Mouse (Mus musculus) midbrain, postnatal 0 days (tissue): Measurements from ENCODE around the gene Map7. TPM values are rescaled to one million over a fixed set of nuclear protein-coding genes. Genes with fewer than 3 reads are reported as not detected.
A peak's percentile ranks its signal among the peaks of the same experiment; 100 is the strongest.

Source experiments
- ATAC-seq: fragments of 200-750 bp; cut with Nextera tagmentation; 2 replicates; pipeline ENCODE4 v1.8.0; 2017; ENCODE audit warnings: moderate number of reproducible peaks, mild to moderate bottlenecking, moderate TSS enrichment, moderate library complexity; ENCODE audit not compliant: low FRiP score
- DNase-seq: peaks from one replicate; pipeline ENCODE4 v3.0.0-alpha.2; 2015; ENCODE audit warnings: low spot score
- H3K27ac ChIP-seq: fragments of 300-500 bp; sonication (generic); 2 replicates; pipeline ENCODE4 v1.5.1; 2014; ENCODE audit warnings: low read depth, mild to moderate bottlenecking, low read length, mixed read lengths
- H3K27me3 ChIP-seq: fragments of 300-500 bp; sonication (generic); 2 replicates; pipeline ENCODE4 v1.6.1; 2014; ENCODE audit warnings: low read length, control low read depth, mixed read lengths; ENCODE audit not compliant: insufficient read depth
- H3K36me3 ChIP-seq: fragments of 300-500 bp; sonication (generic); 2 replicates; pipeline ENCODE4 v1.6.1; 2014; ENCODE audit warnings: low read length, control low read depth, mixed read lengths; ENCODE audit not compliant: insufficient read depth
- H3K4me1 ChIP-seq: fragments of 300-500 bp; sonication (generic); 2 replicates; pipeline ENCODE4 v1.6.1; 2014; ENCODE audit warnings: mild to moderate bottlenecking, control low read depth, antibody characterized with exemption, low read length, mixed read lengths; ENCODE audit not compliant: insufficient read depth
- H3K4me2 ChIP-seq: fragments of 300-500 bp; sonication (generic); 2 replicates; pipeline ENCODE4 v1.6.1; 2014; ENCODE audit warnings: low read depth, mild to moderate bottlenecking, low read length, mixed read lengths; ENCODE audit not compliant: poor library complexity, severe bottlenecking
- H3K4me3 ChIP-seq: fragments of 300-500 bp; sonication (generic); 2 replicates; pipeline ENCODE4 v1.5.1; 2014; ENCODE audit warnings: low read depth, mild to moderate bottlenecking, low read length, moderate library complexity
- H3K9ac ChIP-seq: fragments of 300-500 bp; sonication (generic); replicated peaks from 2 replicates; pipeline ENCODE4 v1.6.1; 2014; ENCODE audit warnings: mild to moderate bottlenecking, low read length, moderate library complexity, mixed read lengths; ENCODE audit not compliant: poor library complexity, severe bottlenecking
- H3K9me3 ChIP-seq: fragments of 300-500 bp; sonication (generic); 2 replicates; pipeline ENCODE4 v1.6.1; 2016; ENCODE audit warnings: low read length, control low read depth
- CTCF ChIP-seq: IDR thresholded peaks from 2 replicates; pipeline ENCODE4 v1.5.1; 2016; ENCODE audit warnings: antibody characterized with exemption, mild to moderate bottlenecking
- WGBS: fragments of 180-500 bp; shearing (Covaris S2); extraction: QIAGEN DNeasy Blood & Tissue Kit; methylation state at CpG from one replicate; pipeline ENCODE4 v1.1.7; 2014; 5-methylcytosine and 5-hydroxymethylcytosine counted together
- microRNA-seq: library from miRNA; unstranded; fragments of <30 nt; microRNA quantifications from one replicate; pipeline ENCODE4, GENCODE M21; 2016; ENCODE audit warnings: borderline number of aligned reads
- polyA plus RNA-seq: library from polyadenylated mRNA; unstranded; fragments of >200 nt; fragmentation: Nextera tagmentation; extraction: Ambion mirVana; gene quantifications from 2 replicates; pipeline ENCODE4 v1.2.1, GENCODE M21; 2015
- total RNA-seq: library from RNA; depleted of rRNA; stranded (reverse); fragments of >200 nt; gene quantifications from 2 replicates; pipeline ENCODE4 v1.2.3, GENCODE M21; 2014; rRNA removed

Map7 gene
- total and polyA plus RNA-seq, 2 experiments from 2014 or later = 8.3 to 8.7 TPM

DNA sequence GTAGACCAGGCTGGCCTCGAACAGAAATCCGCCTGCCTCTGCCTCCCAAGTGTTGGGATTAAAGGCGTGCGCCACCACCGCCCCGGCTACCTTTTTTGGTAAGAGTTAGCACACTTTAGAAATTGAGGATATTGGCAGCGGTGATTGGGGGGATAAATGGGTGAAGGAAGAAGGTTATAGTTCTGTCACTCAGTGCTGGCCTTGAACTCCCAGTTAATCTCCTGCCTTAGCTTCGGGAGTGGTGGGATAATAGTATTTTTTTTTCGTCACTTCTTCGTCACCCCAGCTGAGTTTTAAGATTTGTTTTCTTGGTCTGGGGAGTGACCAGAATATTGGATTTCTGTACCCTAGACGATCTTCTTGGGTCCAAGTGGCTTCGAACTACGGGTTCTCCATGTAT is 165.2 kb downstream of the Map7 start:
- WGBS = 49% methylated on average over 13 of the region's 13 CpGs
- TF ChIP-seq CTCF = no peak
- Histone ChIP-seq H3K36me3 (no peaks in the 10 kb centered on the region), H3K4me3 (peak overlapping the region; percentile 78), H3K4me1 (no peaks in the 10 kb centered on the region), H3K27me3 (no peaks in the 10 kb centered on the region), H3K9ac (no peak overlapping the region), H3K9me3 (no peaks in the 10 kb centered on the region), H3K4me2 (peak overlapping the region; percentile 75), H3K27ac (no peak overlapping the region)
- DNase-seq = no peak
- no peak for ATAC-seq

DNA sequence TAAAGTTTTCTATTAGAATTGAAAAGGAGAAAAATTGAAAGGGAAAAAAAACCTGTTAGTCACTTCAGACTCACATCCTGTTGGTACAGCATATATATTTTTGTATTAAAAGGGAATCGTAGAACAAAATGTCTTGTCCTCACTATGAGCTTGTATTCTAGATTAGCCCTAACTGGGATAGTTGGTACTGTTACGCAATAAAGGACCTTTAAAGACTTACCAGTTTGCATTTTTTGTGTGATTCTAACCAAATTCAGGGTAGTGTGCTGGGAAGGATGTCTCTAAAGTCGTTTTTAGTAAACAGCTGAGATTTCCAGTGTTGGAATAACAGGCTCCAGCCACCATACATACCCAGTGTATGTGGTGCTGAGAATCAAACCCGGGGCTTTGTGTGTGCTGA is 165.7 kb downstream of the Map7 start:
- Histone ChIP-seq H3K27me3 (no peaks in the 10 kb centered on the region), H3K36me3 (no peaks in the 10 kb centered on the region), H3K27ac (no peak overlapping the region), H3K9me3 (no peaks in the 10 kb centered on the region), H3K9ac (no peak overlapping the region), H3K4me2 (peak overlapping the region; percentile 75; the same call in 1 of the 2 replicates), H3K4me3 (peak overlapping the region; percentile 78; the same call in 1 of the 2 replicates), H3K4me1 (no peaks in the 10 kb centered on the region)
- no peak for DNase-seq
- ATAC-seq = no peak
- 84% methylated on average over 4 of the region's 4 CpGs for WGBS
- no peak for TF ChIP-seq CTCF

- WGBS = 67% methylated on average over 2 of the region's 2 CpGs
- H3K4me3 ChIP-seq = no peak overlapping the region
- DNase-seq (peak; percentile 22), ATAC-seq (no peak)
- no peaks in the 10 kb centered on the region for H3K9me3 ChIP-seq
- no peak overlapping the region for H3K27ac ChIP-seq
- no peaks in the 10 kb centered on the region for H3K27me3 ChIP-seq
- peak; percentile 54 for TF ChIP-seq CTCF
- no peak overlapping the region for H3K9ac ChIP-seq
- no peak overlapping the region for H3K4me2 ChIP-seq
- no peaks in the 10 kb centered on the region for H3K36me3 ChIP-seq
- no peaks in the 10 kb centered on the region for H3K4me1 ChIP-seq
These were observed 166.5 kb downstream of the Map7 start for GRCm38 (mm10) chr10:20314797-20315196.

DNA sequence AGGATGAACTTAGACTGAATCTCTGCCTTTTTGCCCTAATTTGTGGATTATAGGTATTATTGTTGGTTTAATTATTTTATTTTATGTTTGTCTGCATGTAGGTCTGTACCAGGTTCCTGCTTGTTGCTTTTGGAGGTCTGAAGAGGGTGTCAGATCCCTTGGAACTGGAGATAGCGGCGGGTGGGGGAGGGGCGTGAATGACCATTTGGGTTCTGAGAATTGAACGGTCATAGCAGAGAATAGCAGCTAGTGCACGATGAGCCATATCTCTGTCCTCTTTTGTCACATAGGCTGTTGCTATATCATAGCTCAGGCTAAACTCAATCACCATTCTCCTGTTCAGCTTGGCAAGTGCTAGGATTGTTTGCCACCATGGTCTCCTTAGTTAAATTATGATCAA is 169.2 kb downstream of the Map7 start:
- ATAC-seq (no peak), DNase-seq (no peak)
- no peaks in the 10 kb centered on the region for H3K27me3 ChIP-seq
- no peaks in the 10 kb centered on the region for H3K9me3 ChIP-seq
- no peak overlapping the region for H3K27ac ChIP-seq
- WGBS = 86% methylated on average over 5 of the region's 5 CpGs
- no peak overlapping the region for H3K4me2 ChIP-seq
- no peak overlapping the region for H3K4me3 ChIP-seq
- no peak overlapping the region for H3K9ac ChIP-seq
- TF ChIP-seq CTCF = no peak
- H3K4me1 ChIP-seq = no peaks in the 10 kb centered on the region
- H3K36me3 ChIP-seq = no peaks in the 10 kb centered on the region

DNA sequence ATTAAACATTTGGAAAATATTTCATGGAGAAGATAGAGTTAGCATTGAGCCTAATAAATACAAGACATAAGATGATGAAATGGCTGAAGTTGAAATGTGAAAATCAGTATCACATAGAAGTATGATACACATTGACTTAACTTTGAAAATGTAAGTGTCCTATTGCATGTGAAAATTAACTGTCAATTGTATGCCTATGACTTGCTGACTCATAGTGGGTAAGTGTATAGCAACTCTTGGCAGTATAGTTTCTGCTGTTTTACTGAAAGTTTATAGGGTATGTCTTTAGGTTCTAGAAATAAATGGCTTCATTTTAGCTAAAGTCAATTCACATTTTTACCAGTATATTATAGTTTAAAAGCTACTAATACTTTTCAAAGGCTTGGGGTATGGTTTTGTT is 178.0 kb downstream of the Map7 start:
- H3K36me3 ChIP-seq = peaks cover 34% of the 10 kb centered on the region; the same call in 1 of the 2 replicates
- H3K9ac ChIP-seq = no peak overlapping the region
- no peaks in the 10 kb centered on the region for H3K4me1 ChIP-seq
- TF ChIP-seq CTCF = no peak
- no peak for DNase-seq
- no peak overlapping the region for H3K4me3 ChIP-seq
- no peak for ATAC-seq
- H3K27ac ChIP-seq = no peak overlapping the region
- H3K27me3 ChIP-seq = no peaks in the 10 kb centered on the region
- no peaks in the 10 kb centered on the region for H3K9me3 ChIP-seq
- H3K4me2 ChIP-seq = no peak overlapping the region

Small RNAs within 50 kb of the gene (microRNA-seq; reads per million reads assigned to microRNA genes)
- not detected for gene Mir6413

Other genes starting within 250 kb of the Map7 start
- gene Pex7, start 240.8 kb upstream of the Map7 start, total RNA-seq = 21.6 and 24.5 TPM in 2 replicates
- 39.5 and 40.2 TPM in 2 replicates for gene Pex7, start 240.8 kb upstream of the Map7 start, polyA plus RNA-seq
- 5.3 and 7.1 TPM in 2 replicates for gene Map3k5, start 214.0 kb upstream of the Map7 start, total RNA-seq
- gene Map3k5, start 214.0 kb upstream of the Map7 start, polyA plus RNA-seq = 1.3 and 1.5 TPM in 2 replicates
- gene Bclaf1, start 164.0 kb downstream of the Map7 start, total RNA-seq = 91.1 and 137 TPM in 2 replicates
- gene Bclaf1, start 164.0 kb downstream of the Map7 start, polyA plus RNA-seq = 84.8 and 101 TPM in 2 replicates
- gene Mtfr2, start 199.3 kb downstream of the Map7 start, total RNA-seq = 0.27 and 0.94 TPM in 2 replicates
- gene Mtfr2, start 199.3 kb downstream of the Map7 start, polyA plus RNA-seq = 0.23 and 0.34 TPM in 2 replicates